Mouse (Mus musculus): ENCODE measurements around the gene Malsu1.

- TF ChIP-seq CTCF (IDR thresholded peaks at IDR 0.05; ENCODE audit: low read depth): no peak
- TF ChIP-seq EP300 (IDR thresholded peaks at IDR 0.05; ENCODE audit: low read depth): no peak
These were observed 22.8 kb upstream of the Malsu1 start for GRCm38 (mm10) chr6:49050677-49051410.
